Mouse (Mus musculus): Measurements from ENCODE around the gene Tpmt. TPM values are rescaled to one million over a fixed set of nuclear protein-coding genes. Genes with fewer than 3 reads are reported as not detected.

Gene Tpmt
- polyA plus RNA-seq, 1 experiment from 2014 or later = 28.4 TPM

- peak; percentile 93 for TF ChIP-seq CTCF (IDR thresholded peaks at IDR 0.05; ENCODE audit: low read depth)
- DNase-seq (peak; percentile 83), ATAC-seq (ENCODE audit: insufficient read depth) (peak; percentile 68)
- 32% methylated on average over 5 of the region's 5 CpGs for WGBS
- H3K4me3 ChIP-seq (ENCODE audit: low read depth, low read length) = no peak overlapping the region
- H3K27ac ChIP-seq (ENCODE audit: low read depth) = no peak overlapping the region
- peaks cover 7% of the 10 kb centered on the region; the same call in 1 of the 2 replicates for H3K4me1 ChIP-seq (ENCODE audit: insufficient read depth)
- H3K4me2 ChIP-seq = no peak overlapping the region
- H3K9me3 ChIP-seq (ENCODE audit: low read depth, low read length) = no peaks in the 10 kb centered on the region
- H3K9ac ChIP-seq = no peak overlapping the region
- no peaks in the 10 kb centered on the region for H3K27me3 ChIP-seq (ENCODE audit: insufficient read depth, low read length)
- H3K36me3 ChIP-seq (ENCODE audit: insufficient read depth) = no peaks in the 10 kb centered on the region
Observed at GRCm38 (mm10) chr13:47017259-47017658, 27.3 kb downstream of the Tpmt start.

- no peaks in the 10 kb centered on the region for H3K36me3 ChIP-seq (ENCODE audit: insufficient read depth)
- H3K4me3 ChIP-seq (ENCODE audit: low read depth, low read length) = peak overlapping the region; percentile 56
- peak overlapping the region; percentile 54 for H3K9ac ChIP-seq
- H3K27ac ChIP-seq (ENCODE audit: low read depth) = no peak overlapping the region
- no peak for TF ChIP-seq CTCF (IDR thresholded peaks at IDR 0.05; ENCODE audit: low read depth)
- 34% methylated on average over 5 of the region's 5 CpGs for WGBS
- peak; percentile 57 for DNase-seq
- peaks cover 7% of the 10 kb centered on the region; the same call in 1 of the 2 replicates for H3K4me1 ChIP-seq (ENCODE audit: insufficient read depth)
- peak overlapping the region; percentile 99 for H3K4me2 ChIP-seq
- 0 out of 2 replicates have a peak, but pooled peaks have one; percentile 17 for ATAC-seq (ENCODE audit: insufficient read depth)
- H3K27me3 ChIP-seq (ENCODE audit: insufficient read depth, low read length) = no peaks in the 10 kb centered on the region
- H3K9me3 ChIP-seq (ENCODE audit: low read depth, low read length) = peaks cover 14% of the 10 kb centered on the region; the same call in 1 of the 2 replicates
Observed at GRCm38 (mm10) chr13:47015195-47015501, 29.4 kb downstream of the Tpmt start.

GRCm38 (mm10) chr13:47014334-47015194, 30.0 kb downstream of the Tpmt start, which contains the start of gene Nhlrc1:
Gene Nhlrc1 (minus strand): TSS chr13:47014850.
- Histone ChIP-seq H3K27ac (ENCODE audit: low read depth) (no peak within 1 kb of the TSS), H3K9me3 (ENCODE audit: low read depth, low read length) (peaks cover 17% of the 10 kb centered on the region; the same call in 1 of the 2 replicates), H3K27me3 (ENCODE audit: insufficient read depth, low read length) (no peaks in the 10 kb centered on the region), H3K4me2 (peak within 1 kb of the TSS; percentile 99), H3K9ac (peak within 1 kb of the TSS; percentile 54), H3K4me3 (ENCODE audit: low read depth, low read length) (peak within 1 kb of the TSS; percentile 56), H3K4me1 (ENCODE audit: insufficient read depth) (peaks cover 7% of the 10 kb centered on the region; the same call in 1 of the 2 replicates), H3K36me3 (ENCODE audit: insufficient read depth) (no peaks in the 10 kb centered on the region)
- 3% methylated on average over 73 of the region's 73 CpGs for WGBS
- DNase-seq (peak; percentile 88), ATAC-seq (ENCODE audit: insufficient read depth) (peak; percentile 82)
- peak; percentile 92 for TF ChIP-seq CTCF (IDR thresholded peaks at IDR 0.05; ENCODE audit: low read depth)

- Histone ChIP-seq H3K36me3 (ENCODE audit: insufficient read depth) (no peaks in the 10 kb centered on the region), H3K27me3 (ENCODE audit: insufficient read depth, low read length) (no peaks in the 10 kb centered on the region), H3K4me1 (ENCODE audit: insufficient read depth) (peaks cover 7% of the 10 kb centered on the region; the same call in 1 of the 2 replicates), H3K27ac (ENCODE audit: low read depth) (no peak overlapping the region), H3K9ac (peak overlapping the region; percentile 54; the same call in 1 of the 2 replicates), H3K9me3 (ENCODE audit: low read depth, low read length) (peaks cover 17% of the 10 kb centered on the region; the same call in 1 of the 2 replicates), H3K4me2 (peak overlapping the region; percentile 99), H3K4me3 (ENCODE audit: low read depth, low read length) (peak overlapping the region; percentile 56)
- 55% methylated on average over 10 of the region's 10 CpGs for WGBS
- no peak for TF ChIP-seq CTCF (IDR thresholded peaks at IDR 0.05; ENCODE audit: low read depth)
- DNase-seq (no peak), ATAC-seq (ENCODE audit: insufficient read depth) (no peak)
Observed at GRCm38 (mm10) chr13:47013740-47014139, 30.8 kb downstream of the Tpmt start.

GRCm38 (mm10) chr13:47001590-47001989, 42.9 kb downstream of the Tpmt start:
- Histone ChIP-seq H3K4me1 (ENCODE audit: insufficient read depth) (no peaks in the 10 kb centered on the region), H3K9ac (no peak overlapping the region), H3K9me3 (ENCODE audit: low read depth, low read length) (no peaks in the 10 kb centered on the region), H3K4me3 (ENCODE audit: low read depth, low read length) (no peak overlapping the region), H3K27me3 (ENCODE audit: insufficient read depth, low read length) (no peaks in the 10 kb centered on the region), H3K27ac (ENCODE audit: low read depth) (no peak overlapping the region), H3K4me2 (no peak overlapping the region), H3K36me3 (ENCODE audit: insufficient read depth) (no peaks in the 10 kb centered on the region)
- no peak for DNase-seq
- WGBS = 87% methylated on average over 4 of the region's 4 CpGs
- no peak for TF ChIP-seq CTCF (IDR thresholded peaks at IDR 0.05; ENCODE audit: low read depth)
- ATAC-seq (ENCODE audit: insufficient read depth) = no peak

GRCm38 (mm10) chr13:46999498-46999897, 45.0 kb downstream of the Tpmt start:
- TF ChIP-seq CTCF (IDR thresholded peaks at IDR 0.05; ENCODE audit: low read depth) = no peak
- no peaks in the 10 kb centered on the region for H3K27me3 ChIP-seq (ENCODE audit: insufficient read depth, low read length)
- H3K4me3 ChIP-seq (ENCODE audit: low read depth, low read length) = no peak overlapping the region
- no peak overlapping the region for H3K9ac ChIP-seq
- DNase-seq = no peak
- H3K4me1 ChIP-seq (ENCODE audit: insufficient read depth) = no peaks in the 10 kb centered on the region
- no peaks in the 10 kb centered on the region for H3K9me3 ChIP-seq (ENCODE audit: low read depth, low read length)
- no peaks in the 10 kb centered on the region for H3K36me3 ChIP-seq (ENCODE audit: insufficient read depth)
- no peak overlapping the region for H3K4me2 ChIP-seq
- ATAC-seq (ENCODE audit: insufficient read depth) = no peak
- H3K27ac ChIP-seq (ENCODE audit: low read depth) = no peak overlapping the region
- WGBS = 34% methylated on average over 5 of the region's 5 CpGs

GRCm38 (mm10) chr13:46997355-46997754, 47.2 kb downstream of the Tpmt start:
- H3K27me3 ChIP-seq (ENCODE audit: insufficient read depth, low read length) = no peaks in the 10 kb centered on the region
- TF ChIP-seq CTCF (IDR thresholded peaks at IDR 0.05; ENCODE audit: low read depth) = no peak
- H3K9ac ChIP-seq = no peak overlapping the region
- no peak overlapping the region for H3K4me3 ChIP-seq (ENCODE audit: low read depth, low read length)
- no peak overlapping the region for H3K4me2 ChIP-seq
- 72% methylated on average over 4 of the region's 4 CpGs for WGBS
- H3K36me3 ChIP-seq (ENCODE audit: insufficient read depth) = no peaks in the 10 kb centered on the region
- H3K4me1 ChIP-seq (ENCODE audit: insufficient read depth) = no peaks in the 10 kb centered on the region
- no peak overlapping the region for H3K27ac ChIP-seq (ENCODE audit: low read depth)
- ATAC-seq (ENCODE audit: insufficient read depth) (no peak), DNase-seq (no peak)
- no peaks in the 10 kb centered on the region for H3K9me3 ChIP-seq (ENCODE audit: low read depth, low read length)

Measured in lung, embryonic 14.5 days (tissue).